Mouse (Mus musculus): ENCODE results near the gene Olfr828.

DNA sequence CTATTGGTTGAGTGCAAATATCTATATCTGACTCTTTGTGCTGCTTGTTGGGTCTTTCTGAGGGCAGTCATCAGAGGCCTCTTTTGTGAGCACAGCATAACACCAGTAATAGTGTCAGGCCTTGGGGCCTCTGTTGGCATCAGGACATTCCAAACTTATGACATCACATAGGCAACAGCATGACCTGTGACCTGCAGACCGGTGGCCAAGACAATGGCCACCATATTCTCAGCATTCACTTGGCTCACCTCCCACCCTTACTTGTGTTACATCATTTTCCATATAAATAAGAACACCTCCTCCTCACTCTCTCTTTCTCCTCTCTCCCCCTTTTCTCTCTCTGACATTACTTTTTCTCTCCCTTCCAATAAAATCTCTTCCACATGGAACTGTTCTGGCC lies 40.3 kb downstream of the Olfr828 start:
- TF ChIP-seq POLR2A (IDR thresholded peaks at IDR 0.05; ENCODE audit: low read depth, low read length) (no peak), CTCF (IDR thresholded peaks at IDR 0.05; ENCODE audit: extremely low read depth, insufficient read depth, insufficient read length, insufficient replicate concordance) (no peak)
